Mouse (Mus musculus): ENCODE results near the gene Utf1.

Utf1 gene

DNA sequence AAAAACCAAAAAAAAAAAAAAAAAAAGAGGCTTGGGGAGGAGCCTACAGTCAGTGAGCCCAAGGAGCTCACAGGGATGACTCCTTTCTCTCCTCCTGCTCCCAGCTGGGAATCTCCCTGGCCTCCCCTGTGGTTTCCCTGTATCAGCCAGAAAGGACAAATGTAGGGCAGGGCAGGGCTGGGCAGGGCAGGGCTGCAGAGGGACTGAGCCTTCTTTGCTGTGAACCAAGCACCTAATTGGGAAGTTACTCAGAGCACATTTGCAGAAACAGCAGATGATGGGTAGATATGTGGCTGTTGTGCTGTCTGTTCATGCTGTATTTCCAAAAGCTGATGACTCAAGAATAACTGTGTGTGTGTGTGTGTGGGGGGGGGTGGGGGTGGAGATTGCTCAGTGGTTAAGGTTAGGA is 29.3 kb downstream of the Utf1 start:
- DNase-seq (ENCODE audit: low spot score in 2 of 2), result no peak

DNA sequence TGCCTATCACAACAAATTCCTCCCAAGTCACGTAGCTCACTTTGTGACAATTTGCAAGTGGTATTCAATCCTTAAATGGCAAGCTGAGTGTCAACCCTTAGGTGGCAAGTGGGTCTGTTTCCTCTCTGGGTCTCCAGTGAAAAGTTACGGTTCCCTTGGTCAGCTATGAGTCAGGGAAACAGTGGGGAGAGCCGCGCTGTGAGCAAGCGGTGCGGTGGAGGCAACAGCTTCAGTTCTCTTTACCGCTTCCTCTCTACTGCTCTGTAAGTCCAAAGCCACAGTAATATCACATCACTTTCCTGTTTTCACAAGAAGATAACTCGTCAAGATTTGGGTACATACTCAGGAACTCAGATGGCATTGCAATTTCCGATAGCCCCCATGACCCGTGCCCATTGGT is 30.7 kb downstream of the Utf1 start:
- DNase-seq (ENCODE audit: low spot score in 2 of 2), result no peak

GRCm38 (mm10) chr7:139975471-139975870 is 31.9 kb downstream of the Utf1 start:
- no peak for DNase-seq (ENCODE audit: low spot score in 2 of 2)

DNA sequence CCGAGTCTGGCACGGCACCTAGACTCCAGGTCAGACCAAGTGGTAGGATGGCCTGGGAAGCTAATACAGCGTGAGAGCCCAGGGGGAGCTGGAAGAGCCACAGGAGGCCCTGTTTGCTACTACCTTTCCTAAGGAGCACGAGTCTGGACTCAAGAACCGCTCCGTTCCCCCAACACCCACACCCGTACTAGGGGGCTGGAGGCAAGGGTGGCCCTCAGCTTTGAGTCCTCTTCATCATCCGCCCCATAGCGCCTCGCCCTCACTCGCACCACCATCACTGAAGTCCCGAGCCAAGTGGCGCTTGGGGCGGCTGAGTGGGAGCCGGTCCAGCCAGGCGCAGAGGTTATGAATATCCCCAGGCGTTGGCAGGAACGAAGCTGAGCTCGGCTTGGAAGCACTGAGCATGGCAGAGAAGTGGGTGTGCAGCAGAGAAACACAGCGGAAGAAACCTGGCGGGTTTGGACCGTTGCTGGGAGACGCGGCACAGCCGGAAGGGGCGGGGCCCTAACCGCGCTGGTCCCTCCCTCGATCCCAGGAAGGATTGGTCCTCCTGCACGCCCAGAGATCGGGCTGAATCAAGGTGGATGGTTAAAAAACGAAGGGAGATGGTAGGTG is 34.8 kb downstream of the Utf1 start, which contains the start of gene 6430531B16Rik:
Gene 6430531B16Rik (minus strand): TSS at position 478 of the 615 bp plus-strand sequence.
- DNase-seq (ENCODE audit: low spot score in 2 of 2), result peak; percentile 73 to 85

- no peak for DNase-seq (ENCODE audit: low spot score in 2 of 2)
Observed at GRCm38 (mm10) chr7:139979011-139979719, 35.6 kb downstream of the Utf1 start.

DNA sequence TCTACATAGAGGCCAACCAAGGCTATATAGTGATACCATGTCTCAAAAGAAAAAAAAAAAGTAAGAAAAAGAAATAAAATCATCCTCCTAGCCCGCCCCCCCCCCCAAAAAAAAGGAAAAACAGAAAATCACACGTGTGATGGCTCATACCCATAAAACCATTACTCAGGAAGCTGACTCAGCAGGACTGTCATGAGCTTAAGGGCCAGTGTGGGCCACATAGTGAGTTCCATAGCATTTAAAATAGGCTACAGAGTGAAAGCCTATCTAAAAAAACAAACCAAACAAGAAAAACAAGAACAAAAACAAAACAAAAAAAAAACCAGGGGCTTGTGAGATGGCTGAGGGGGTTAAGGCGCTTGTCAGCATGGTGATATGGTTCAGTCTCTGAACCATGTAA is 37.2 kb downstream of the Utf1 start:
- no peak for DNase-seq (ENCODE audit: low spot score in 2 of 2)

DNA sequence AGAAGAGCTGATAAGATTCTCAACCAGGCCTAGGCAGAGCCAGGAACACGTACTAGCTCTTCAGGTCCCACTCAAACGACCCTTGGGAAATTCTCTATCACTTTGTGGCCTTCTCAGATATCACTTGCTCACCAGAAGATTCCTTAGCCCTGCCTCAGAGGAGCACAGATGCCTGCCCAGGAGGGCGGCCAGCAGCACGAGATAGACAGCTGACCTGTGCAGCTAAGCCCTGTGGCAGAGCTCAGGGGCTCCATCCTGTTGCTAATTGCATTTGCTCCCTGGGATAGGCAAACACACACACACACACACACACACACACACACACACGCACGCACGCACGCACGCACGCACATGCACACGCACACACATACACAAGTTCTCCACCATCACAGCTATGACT is 38.5 kb downstream of the Utf1 start:
- no peak for DNase-seq (ENCODE audit: low spot score in 2 of 2)

DNA sequence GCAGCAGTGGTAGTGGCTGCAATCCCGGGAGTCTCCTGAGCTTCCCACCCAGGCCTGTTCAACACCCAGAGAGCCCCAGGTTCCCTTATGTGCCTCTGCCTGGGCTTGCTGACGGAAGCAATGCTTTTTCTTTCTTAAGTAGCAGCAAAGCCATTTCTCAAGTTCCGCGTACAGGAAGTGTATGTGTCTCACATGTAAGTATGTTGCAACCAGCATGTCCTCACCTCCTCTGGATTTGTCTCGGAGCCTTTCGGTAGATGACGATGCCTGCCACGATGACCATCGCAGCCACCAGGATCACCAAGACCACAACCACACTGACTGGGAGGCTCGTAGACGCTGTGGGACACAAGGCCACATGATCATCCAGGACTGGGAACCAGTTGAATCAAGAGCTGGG is 40.9 kb downstream of the Utf1 start:
- no peak for DNase-seq (ENCODE audit: low spot score in 2 of 2)

DNA sequence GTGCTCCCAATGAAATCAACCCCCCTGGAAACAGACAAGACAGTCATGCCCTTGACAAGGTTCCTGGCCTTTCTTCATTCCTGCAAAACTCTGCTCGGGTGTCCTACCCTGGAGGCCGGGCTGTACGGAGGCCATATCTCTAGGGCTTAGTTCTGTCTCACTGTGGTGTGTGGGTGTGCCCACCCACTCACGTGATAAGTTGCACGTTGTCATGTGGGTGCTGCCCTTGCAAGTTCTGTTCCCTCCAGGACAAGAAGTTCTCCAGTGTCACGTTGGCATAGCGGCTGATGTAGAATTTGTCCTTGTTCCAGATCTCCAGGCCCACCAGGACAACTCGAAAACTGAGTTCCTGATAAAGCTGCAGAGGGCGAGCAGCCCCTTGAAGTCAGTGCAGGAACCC is 44.7 kb downstream of the Utf1 start:
- DNase-seq (ENCODE audit: low spot score in 2 of 2), result no peak

DNA sequence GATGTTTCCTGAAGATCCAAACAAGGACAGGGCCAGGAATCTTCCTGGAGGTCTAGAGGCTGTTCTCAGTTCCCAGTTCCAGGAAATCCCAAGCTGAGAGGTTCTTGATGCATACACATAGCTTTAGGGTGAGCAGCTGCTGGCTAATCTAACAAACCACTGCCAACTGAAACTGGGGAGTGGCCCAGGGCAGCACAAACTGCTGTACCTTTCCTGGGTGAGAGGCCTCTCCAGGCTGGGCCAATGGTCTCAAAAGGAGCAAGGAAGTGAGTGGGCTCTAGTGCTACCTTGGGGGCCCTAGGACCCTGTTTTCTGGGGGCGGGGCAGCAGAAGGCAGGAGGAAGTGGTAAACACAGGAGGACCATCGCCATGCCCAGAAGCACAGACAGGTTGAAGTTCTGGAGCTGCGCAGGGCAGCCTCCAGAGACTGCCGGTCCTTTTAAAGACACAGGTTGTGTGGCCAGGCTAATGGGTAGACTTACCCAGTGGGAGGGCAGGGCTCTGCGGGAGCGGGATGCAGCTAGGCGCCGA is 47.3 kb downstream of the Utf1 start:
- no peak for DNase-seq (ENCODE audit: low spot score in 2 of 2)

GRCm38 (mm10) chr7:139992406-139992805 is 48.8 kb downstream of the Utf1 start, which contains the start of gene Adam8:
Adam8 (minus strand) TSS chr7:139992562.
- DNase-seq (ENCODE audit: low spot score in 2 of 2), result no peak

- DNase-seq (ENCODE audit: low spot score in 2 of 2), result no peak
Observed at GRCm38 (mm10) chr7:139993532-139993931, 49.9 kb downstream of the Utf1 start.

- DNase-seq (ENCODE audit: low spot score in 2 of 2), result no peak
Observed at GRCm38 (mm10) chr7:139994202-139994601, 50.6 kb downstream of the Utf1 start.

GRCm38 (mm10) chr7:139994676-139995075 is 51.1 kb downstream of the Utf1 start:
- no peak for DNase-seq (ENCODE audit: low spot score in 2 of 2)

Data from urinary bladder, postnatal 4 days (tissue).